Mouse (Mus musculus): ENCODE measurements around the gene Gm28230.
A peak's percentile ranks its signal among the peaks of the same experiment; 100 is the strongest.

Gene Gm28230

GRCm38 (mm10) chr2:74691022-74691951 is 35.2 kb upstream of the Gm28230 start, which contains the start of gene Hoxd10:
Hoxd10 (plus strand) TSS chr2:74691924.
- DNase-seq (ENCODE audit: low spot score) = peak; percentile 76

- DNase-seq (ENCODE audit: low spot score) = no peak
Measured at GRCm38 (mm10) chr2:74691995-74692807, 34.3 kb upstream of the Gm28230 start.

- no peak for DNase-seq (ENCODE audit: low spot score)
Measured at GRCm38 (mm10) chr2:74692808-74693431, 33.6 kb upstream of the Gm28230 start.

- DNase-seq (ENCODE audit: low spot score) = no peak
Measured at GRCm38 (mm10) chr2:74693432-74693827, 33.1 kb upstream of the Gm28230 start.

GRCm38 (mm10) chr2:74694066-74694465 is 32.5 kb upstream of the Gm28230 start:
- no peak for DNase-seq (ENCODE audit: low spot score)

GRCm38 (mm10) chr2:74695383-74695782 is 31.1 kb upstream of the Gm28230 start:
- no peak for DNase-seq (ENCODE audit: low spot score)

GRCm38 (mm10) chr2:74695813-74696430 is 30.6 kb upstream of the Gm28230 start:
- no peak for DNase-seq (ENCODE audit: low spot score)

GRCm38 (mm10) chr2:74696442-74697335 is 29.8 kb upstream of the Gm28230 start:
- DNase-seq (ENCODE audit: low spot score) = no peak

- peak; percentile 71 for DNase-seq (ENCODE audit: low spot score)
Measured at GRCm38 (mm10) chr2:74697567-74698121, 28.9 kb upstream of the Gm28230 start, which contains the start of gene Hoxd9. Hoxd9 (plus strand) TSS chr2:74697727.

- peak; percentile 53 for DNase-seq (ENCODE audit: low spot score)
Measured at GRCm38 (mm10) chr2:74698201-74699052, 28.1 kb upstream of the Gm28230 start.

GRCm38 (mm10) chr2:74699053-74699430 is 27.5 kb upstream of the Gm28230 start:
- DNase-seq (ENCODE audit: low spot score) = no peak

GRCm38 (mm10) chr2:74699664-74700545 is 26.6 kb upstream of the Gm28230 start:
- DNase-seq (ENCODE audit: low spot score) = no peak

GRCm38 (mm10) chr2:74700546-74701112 is 25.9 kb upstream of the Gm28230 start:
- no peak for DNase-seq (ENCODE audit: low spot score)

GRCm38 (mm10) chr2:74701949-74702819 is 24.3 kb upstream of the Gm28230 start:
- DNase-seq (ENCODE audit: low spot score) = peak; percentile 77

GRCm38 (mm10) chr2:74702820-74703219 is 23.7 kb upstream of the Gm28230 start:
- DNase-seq (ENCODE audit: low spot score) = no peak

GRCm38 (mm10) chr2:74703317-74703716 is 23.2 kb upstream of the Gm28230 start:
- DNase-seq (ENCODE audit: low spot score) = no peak
